Mouse (Mus musculus) spleen, postnatal 36 days (tissue): ENCODE measurements around the gene Smtn.
A peak's percentile ranks its signal among the peaks of the same experiment; 100 is the strongest.

Source experiments
- DNase-seq, 2 experiments: peaks; one replicate each; pipeline ENCODE4 v3.0.0; 2022; ENCODE audit warnings: low spot score in 2 of 2, mixed read lengths in 1 of 2

Smtn gene

DNA sequence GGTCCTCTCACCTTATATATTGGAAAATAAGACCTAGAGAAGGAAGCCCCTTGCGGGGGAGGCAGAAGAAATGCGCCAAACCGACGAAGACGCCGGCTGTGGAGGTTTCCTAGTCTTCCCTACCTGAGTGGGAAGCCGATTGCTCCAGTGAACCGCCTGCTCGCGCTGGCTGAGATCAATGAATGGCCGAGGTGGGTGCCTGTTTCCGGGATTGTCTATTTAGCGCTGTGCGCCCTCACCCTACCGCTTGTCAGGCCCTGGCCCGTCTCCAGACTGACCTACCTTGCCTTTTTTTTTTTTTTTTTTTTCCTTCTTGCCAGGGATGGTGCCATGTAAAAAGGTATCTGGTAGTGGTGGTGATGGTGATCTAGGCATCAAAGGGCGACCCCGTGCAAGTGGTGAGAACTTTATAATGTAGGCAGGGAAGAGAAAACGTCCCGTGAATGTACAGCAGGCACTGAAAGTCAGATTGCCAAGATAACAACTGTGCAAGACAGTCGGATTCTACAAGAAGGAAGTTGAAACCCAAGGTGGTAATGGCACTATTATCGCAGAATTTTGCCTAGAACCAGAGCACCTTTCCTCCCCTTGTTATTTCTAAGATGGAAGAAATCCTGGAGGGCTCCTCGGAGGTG is at the start of gene Smtn:
TSS of gene Smtn (minus strand) at position 162 of the 635 bp plus-strand sequence.
- no peak for DNase-seq

DNA sequence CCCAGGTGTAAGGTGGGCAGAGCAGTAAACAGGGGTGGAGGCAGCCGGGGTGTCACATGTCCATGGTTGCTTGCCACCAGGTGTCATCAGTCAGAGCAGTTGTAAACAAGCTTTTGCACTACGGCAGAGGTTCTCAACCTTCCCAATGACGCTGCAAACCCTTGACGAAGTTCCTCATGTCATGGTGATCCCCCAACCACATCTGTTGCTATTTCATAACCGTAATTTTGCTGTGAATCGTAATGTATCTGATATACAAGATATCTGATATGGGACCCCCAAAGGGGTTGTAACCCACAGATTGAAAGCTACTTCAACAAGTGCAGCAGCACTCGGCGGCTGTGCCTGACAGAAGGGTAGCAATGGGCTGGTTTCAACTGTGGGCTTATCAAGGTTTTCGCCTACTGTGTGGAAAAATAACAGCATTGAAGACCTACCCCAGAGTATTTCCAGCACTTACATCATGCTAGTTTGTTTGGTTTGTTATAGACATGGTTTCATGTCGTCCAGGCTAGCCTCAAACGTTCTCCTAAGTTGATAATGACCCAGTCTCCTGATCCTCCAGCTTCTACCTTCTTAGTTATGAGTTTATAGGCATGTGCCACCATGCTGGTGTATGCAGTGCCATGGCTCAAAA is 47.7 kb upstream of the Smtn start:
- DNase-seq, result no peak

DNA sequence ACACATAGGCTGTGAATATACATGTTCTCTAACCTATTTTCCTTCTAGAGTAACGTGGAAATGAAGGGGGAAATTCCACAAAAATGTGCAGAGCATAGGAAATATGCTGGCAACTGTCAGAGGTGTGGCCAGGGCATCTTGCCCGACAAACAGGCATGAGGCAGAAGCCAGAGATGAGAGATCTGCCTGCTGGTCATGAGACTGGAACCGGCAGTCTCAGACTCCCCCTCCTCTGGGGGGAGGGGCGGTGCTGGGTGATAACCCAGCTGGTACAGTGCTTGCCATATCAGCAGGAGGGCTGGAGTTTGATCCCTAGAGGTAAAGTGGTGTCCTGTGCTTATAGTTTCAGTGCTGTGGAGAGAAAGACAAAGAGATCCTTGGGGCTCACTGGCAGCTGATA is 46.9 kb upstream of the Smtn start:
- DNase-seq, result no peak

DNA sequence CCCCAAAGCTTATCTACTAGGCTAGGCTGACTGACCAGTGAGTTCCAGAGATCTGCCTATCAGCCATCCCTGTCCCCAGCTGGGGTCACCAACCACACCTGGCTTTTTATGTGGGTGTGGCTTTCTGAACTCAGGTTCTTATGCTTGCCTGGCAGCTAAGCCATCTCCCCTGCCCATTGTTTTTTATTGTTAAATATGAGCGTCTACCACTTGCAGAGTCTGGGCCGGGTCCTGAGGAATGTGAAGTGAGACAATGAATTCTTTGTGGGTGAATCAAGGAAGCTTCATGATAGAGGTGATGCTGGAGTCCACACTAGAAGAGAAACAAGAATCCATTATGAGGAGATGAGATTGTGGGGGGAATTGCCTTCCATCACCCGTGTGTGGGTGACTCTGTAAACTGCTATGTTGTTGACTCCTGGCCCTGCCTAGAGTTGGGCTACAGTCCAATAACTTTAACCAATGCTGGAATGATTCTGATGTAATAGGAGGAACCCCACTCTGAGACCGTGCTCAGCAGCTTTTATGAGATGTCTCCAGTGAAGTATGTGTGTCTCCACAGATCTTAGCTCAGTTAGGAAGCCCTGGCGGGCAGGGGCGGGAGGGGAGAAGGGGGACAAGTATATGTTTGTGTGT is 45.7 kb upstream of the Smtn start:
- no peak for DNase-seq

DNA sequence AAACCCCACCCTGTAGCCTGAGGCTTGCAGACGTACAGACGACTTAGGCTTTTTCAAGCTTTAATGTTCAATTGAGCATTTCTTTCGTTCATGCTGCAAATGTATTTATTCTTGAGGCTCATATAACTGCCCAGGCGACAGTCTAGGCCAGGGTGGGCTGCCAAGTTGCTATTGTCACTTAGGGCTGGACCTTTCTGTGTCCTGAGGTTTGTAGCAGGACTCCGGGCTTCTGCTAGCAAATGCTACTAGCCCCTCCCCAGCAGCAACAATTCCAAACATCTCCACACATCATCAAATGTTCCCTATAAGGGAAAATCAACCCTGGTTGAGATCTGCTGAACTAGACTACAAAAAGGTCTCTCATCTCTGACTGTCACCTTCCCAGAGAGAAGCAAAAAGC is 42.7 kb upstream of the Smtn start:
- DNase-seq, result no peak

DNA sequence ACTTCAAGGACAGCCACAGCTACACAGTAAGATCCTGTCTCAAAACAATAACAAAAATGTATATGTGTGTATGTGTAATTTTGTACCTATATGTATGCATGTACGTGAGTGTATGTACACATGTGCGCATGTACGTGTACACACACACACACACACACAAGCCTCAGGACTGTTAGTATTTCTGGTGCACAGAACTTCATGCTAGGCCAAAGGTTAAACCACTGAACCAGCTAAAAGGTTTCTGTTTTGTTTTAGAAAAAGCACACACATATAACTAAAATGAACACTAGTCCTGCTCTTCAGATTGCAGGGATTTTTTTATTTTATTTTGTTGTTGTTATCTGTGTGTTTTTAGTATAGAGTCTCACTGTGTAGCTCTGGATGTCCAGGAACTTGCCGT is 41.5 kb upstream of the Smtn start:
- no peak for DNase-seq

DNA sequence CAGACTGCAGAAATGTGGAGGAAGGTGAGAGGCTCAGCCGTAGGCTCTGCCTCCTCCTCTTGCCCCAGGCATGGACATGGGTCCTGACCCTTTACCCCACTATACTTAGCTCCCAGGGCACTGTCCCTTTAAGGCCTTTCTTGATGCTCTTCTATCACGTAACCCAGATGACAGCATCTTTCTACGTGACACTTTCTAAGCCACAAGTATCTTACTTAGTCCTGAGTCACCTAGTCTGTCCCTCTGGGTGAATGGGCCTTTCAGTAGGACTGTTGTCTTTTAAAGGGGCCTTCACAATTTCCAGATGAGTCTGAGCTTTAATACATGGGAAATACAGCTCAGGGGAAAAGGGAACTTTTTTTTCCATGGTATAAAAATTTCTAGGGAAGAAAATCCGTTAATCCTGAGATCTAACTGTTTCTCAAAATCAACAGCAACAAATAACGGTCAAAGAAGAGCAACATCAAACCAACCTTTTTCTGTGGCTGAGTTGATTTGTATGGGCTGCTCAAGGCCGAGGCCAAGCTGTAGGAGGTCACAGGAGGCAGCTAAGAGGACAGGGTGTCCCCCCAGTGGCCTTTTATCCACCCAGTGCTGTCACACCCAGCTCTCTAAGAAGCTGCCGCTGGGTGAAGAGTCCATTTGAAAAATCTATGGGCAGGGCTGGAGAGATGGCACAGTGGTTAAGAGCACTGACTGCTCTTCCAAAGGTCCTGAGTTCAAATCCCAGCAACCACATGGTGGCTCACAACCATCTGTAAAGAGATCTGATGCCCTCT is 40.1 kb upstream of the Smtn start:
- no peak for DNase-seq

DNA sequence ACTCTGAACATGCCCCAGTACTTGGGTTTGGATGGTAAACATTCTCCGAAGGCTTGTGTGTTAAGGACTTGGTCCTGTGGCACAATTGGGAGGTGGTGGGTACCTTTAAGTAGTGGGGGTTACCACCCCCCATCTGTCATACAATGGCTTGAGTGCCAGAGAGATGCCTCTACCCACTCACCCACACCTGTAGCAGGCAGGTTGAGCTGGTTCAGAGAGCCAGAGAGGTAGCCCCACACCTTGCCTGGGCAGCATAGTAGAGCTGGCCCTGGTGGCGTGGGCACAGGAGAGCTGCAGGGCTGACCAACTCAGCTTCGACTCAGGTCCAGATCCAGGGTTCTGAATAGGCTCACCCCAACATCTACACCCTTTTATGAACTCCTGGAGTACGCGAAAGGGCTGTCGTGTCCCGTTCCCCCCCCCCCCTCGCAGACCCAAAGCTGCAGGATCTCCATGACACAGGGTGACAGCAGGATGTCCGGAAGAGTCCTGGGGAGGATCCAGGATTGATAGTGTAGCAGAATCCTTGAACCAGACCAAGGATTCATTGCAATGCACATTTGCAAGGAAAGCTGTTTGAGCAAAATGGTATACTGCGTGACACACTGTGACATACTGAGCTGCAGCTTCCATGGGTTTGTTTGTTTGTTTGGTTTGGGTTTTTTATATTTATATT is 37.8 kb upstream of the Smtn start:
- DNase-seq, result no peak

DNA sequence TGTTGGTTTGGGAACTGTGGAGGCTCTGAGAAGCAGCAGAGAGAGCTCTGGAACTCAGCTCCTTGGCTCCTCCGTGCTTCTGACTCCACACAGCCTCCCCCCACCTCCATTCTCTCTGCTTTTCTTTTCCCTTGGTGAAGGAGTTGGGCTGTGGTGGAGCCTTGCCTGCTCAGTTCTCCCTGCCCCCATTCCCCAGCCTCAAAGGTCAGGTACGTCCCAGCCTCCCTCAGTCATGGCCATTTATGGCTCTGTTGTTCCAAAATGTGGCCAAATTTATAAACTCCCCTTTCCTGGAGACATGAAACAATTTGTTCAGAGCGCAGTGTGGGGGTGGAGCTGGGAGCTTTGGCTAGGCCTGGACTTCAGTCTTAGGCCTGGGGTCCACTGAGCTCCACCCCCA is 34.8 kb upstream of the Smtn start:
- peak; percentile 6 to 9 for DNase-seq

DNA sequence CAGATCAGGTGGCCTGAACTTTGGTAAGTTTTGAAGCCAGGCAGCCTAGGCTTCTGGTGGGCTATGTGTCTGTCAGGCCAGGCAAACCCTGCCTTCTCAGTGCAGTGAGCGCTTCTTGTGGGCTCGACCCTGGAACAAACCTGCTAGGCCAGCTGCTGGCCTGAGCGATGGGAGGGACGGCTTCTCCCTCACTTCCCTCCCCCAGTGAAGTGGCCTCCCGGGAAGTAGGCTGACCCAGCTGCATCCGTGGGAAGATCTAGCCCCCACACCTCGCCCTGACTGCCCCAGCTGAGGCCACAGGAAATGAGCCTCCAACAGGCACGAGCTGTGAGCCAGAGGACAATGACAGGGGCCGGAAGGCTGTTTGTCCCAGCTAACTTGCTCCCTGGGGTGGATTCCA is 32.7 kb upstream of the Smtn start:
- peak; percentile 17 to 18 for DNase-seq

DNA sequence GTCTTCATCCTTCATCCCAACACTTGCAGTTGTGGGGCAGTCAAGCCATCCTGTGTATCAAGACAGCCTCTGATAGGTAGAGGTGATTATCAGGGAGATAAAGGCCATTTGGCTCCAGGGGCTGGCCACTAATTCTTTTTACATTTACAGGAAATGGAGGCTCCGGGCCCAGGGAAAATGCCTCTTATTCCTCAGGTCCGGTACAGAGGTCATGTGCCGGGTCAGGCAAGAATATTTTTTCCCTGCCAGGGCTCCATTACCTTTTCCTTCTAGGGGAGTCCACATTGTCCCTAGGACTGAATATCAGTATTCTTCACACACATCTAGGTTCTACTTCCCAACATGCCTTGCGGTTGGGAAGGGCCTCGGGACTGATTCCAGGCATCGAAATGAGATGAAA is 31.8 kb upstream of the Smtn start:
- no peak for DNase-seq

DNA sequence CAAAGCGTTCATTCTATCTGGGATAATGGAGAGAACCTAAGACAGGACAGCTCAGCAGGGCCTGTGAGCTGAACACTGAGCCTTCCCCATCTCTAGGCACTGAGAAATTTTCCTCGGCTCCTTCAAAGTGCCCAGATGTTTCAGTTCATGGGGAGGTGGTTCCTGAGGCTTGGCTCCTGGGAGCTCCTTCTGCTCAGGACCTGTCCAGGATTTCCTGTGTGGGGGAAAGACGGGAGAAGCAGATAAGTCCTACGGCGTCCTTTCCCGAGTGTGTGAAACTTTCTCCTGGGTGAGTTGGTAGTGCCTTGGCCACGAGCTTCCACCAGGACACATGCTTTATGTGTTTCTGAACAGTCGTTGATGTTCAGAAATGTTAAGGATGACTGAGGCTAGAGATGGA is 29.9 kb upstream of the Smtn start:
- no peak for DNase-seq

DNA sequence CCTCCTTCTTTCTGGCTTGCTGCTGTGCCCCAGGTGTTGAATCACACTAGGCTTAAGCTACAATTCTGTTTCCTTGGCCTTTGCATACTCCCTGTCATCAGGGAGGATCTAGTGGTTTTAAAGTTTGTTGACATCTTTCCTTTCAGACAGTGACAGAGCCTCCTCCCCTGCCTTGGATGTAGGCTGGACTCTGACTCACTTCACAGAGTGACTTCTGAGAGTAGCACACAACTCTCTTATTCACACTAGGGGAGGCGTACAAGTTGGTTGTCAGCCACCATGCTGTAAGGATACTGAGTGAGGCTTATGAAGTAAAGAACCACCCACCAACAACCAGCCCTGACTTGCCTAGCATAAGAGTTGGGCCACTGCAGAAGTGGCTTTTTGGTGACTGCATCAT is 27.5 kb upstream of the Smtn start:
- no peak for DNase-seq

DNA sequence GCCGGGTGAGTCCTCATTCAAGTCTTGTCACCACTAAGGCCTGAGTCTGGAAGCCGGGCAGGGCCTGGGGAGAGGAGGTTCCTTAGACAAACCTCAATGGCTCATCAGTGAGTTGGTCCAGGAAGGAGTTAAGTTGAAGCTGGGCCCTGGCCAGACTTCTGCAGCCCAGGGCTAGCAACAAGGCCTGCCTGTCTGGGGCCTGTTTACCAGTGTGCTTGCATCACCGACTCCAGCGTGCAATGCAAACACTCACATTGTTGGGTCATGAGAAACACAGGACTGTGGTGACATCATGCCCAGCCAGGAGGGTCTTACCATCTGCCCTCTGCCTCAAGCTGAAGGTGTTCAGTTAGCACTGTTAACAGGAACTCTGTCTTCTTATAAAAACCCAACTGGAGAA is 25.6 kb upstream of the Smtn start:
- DNase-seq, result no peak

DNA sequence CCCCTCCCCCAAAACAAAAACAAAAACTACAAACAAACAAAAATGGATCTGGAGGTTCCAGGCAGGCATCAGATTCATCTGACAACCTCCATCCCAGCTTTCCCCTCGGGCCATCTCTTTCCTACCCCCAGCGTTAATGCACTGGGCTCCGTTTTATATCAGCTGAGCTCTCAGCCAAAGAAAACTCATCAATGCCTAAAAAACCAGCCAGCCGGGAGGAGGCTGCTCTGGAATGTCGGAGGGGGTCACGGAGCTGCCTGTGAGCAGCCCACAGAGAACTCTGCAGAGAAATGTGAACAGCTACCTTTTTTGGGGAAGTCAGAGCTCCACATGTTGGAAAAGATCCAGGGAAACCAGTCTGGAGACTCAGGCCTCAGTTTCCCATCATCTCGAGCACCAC is 24.0 kb upstream of the Smtn start:
- DNase-seq, result no peak

DNA sequence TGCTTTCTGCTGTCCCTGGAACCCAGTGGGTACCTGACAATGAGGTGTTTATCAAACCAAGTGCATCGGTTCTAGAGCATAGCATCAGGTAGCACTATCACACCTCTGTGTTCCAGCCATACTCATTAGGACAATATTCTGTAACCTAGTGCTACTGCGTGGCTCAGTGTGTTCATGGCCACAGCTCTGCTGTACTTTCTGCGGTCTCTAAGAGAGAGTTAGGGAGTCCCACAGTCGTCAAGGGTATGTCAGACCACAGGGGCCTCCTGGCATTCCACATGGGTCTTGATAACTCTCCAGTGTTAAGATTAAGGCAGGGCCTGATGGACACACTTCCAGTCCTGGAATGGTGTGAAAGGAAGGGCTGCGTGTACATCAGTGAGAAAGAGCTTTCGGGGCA is 23.4 kb upstream of the Smtn start:
- no peak for DNase-seq

DNA sequence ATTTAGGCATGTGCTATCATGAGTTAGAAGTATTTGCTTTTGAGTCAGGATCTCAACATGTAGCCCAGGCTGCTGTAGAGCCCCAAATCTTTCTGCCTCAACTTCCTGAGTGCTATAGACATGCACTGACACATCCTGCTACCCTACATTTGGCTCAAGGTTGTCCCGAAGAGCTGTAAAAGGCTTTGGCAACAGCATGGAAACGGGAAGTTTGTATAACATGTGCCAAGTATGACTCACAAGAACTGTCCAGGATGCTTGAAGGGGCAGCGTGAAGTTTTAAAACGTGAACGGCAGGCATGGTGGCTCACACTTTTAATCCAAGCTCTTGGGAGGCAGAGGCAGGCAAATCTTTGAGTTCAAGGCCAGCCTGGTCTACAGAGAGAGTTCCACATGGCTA is 19.8 kb upstream of the Smtn start:
- peak in 1 of 2 experiments; percentile 5 for DNase-seq

DNA sequence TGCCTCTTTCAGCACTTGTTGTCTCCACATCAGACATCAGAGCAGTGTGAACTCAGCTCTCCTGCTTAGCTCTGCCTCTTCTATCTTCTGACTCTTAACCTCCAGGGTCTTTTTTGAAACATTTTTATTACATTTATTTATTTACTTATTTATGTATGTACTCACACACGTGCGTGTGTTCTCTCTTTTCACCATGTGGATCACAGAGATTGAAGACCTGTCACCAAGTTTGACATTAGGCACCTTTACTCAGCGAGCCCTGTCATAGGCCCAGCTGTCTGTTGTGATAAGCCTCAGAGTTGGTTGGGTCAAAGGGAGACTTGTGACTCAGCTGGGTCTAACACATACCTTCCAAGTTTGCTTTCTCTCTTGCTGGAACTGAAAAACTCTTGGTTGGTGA is 17.4 kb upstream of the Smtn start:
- no peak for DNase-seq

DNA sequence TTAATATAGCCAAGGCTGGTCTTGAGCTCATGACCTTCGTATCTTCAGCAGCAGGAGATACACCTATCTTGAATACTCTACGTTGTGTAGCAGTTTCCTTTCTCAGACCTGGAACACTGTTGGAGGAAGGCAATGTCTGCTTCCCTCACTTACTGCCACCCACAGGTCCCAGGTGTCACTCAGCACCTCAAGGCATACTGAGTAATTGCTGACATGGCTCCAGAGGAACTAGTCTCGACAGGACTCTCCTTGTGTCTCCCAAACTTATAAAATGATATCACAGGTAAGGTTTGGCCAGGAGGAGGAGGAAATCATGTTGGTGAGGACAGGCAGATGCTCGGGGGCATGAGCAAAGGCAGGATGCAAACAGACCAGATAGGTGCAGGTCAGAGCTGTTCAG is 14.6 kb upstream of the Smtn start:
- DNase-seq, result no peak

DNA sequence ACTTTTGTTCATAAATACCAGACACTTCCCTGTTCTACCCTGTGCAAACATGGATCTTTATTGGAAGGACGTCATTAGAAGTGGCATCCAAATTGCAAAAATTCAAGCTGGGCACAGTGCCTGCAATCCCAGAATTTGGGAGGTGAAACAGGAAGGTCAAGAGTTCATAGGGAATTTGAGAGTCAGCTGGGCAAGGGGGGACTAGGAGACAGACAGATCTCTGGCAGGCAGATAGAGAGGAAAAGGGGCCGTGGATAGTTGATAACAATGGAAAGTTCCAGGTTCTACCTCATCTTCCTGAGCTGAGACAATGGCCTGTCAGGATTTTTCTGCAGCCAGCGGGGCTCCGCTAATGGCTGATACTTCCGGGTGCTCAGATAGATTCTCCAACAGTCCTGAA is 9.4 kb upstream of the Smtn start:
- no peak for DNase-seq

DNA sequence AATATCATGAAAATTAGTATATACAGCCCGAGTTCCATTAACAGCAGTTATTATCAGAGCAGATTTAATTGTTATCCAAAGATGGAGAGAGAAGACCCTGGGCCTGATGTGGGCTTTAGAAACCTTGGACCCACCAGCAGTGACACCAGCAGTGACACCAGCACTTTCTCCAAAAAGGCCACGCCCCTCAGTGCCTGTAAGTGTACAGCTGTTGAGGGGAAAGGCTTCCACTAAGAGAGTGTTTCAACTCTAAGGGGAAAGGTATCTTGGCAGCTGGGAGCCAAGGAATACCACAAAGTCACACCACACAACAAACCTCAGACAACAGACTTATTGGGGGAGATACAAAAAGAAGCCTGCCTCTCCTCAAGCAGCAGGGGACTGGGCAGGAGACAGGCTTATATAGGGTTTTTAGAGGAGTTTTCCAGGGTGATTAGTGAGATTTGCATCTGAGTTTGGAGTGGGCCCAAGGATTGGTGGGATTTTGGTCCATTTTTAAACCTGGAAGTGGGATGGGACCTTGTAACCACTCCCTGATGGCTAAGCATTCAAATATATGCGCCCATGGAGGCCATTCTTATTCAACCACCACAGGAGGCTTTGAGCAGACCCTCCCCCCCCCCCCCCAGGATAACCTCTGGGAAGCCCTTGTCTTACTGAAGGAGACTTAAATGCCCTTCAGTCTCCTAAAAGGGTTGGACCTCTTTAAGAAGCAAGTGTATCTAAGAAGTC is 8.3 kb upstream of the Smtn start:
- no peak for DNase-seq

DNA sequence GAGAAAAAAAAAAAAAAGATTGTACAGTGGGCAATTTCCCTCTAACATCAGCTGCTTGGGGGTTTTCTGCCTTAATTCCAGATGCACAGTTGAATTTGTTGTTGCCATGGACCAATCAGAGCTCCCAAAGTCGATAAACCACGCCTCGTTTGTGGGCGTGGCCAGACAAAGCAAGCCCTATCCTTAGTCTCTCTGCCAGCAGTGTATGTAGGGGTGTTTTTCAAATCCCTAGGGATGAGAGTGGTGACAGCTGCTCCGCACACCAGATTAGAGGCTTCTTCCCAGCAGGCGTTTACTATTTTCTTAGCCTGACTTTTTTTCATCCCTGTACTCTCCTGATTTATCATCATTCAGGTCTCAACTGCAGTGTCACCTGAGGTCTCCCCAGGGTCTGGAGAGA is 7.6 kb upstream of the Smtn start:
- DNase-seq, result no peak
